Comparison of ENCODE assay signal across 7 mouse cellular contexts in the genomic region with DNA sequence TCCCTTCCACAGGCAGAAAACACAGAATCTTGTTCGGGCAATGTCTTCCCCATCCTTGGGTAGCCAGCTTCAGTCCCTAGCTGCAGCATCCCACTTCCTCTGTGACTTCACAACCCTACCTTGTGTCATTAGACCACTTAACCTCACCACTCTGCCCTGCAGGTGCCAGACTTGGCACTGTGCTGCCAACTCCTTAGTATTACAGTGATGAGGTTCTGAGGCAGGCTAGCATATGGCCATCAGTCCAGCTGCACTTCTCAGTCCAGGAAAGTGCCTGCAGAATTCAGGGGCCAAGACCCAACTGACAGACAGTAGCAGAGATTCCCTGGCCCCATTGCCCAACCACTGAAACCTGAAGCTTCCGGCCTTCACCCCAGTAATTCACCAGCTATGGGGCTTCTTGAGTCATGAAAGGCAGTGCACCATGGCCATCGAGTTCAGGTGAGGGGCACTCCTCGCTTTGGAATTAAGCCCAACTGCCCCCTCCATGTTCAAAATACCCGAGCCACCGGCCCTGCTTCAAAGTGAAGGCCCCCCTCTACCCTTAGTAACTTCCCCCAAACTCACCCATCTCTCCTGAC. TPM values are rescaled to one million over a fixed set of nuclear protein-coding genes. Genes with fewer than 3 reads are reported as not detected.
A peak's percentile ranks its signal among the peaks of the same experiment; 100 is the strongest.
DNase-seq lines count a peak whose midpoint lies in the region; ATAC-seq lines count a peak whose summit lies in the region.

No protein-coding gene starts in this region.

- ATAC-seq in neural tube, embryonic 15.5 days (ENCODE audit: low FRiP score), result peak; percentile 35; the same call in 1 of the 2 replicates

- H3K27ac ChIP-seq in forebrain, embryonic 10.5 days, result peak overlapping the region; percentile 86
- H3K27ac ChIP-seq in neural tube, embryonic 15.5 days (replicated peaks), result no peak overlapping the region

- peaks cover 36% of the 10 kb centered on the region for H3K36me3 ChIP-seq in forebrain, embryonic 10.5 days (replicated peaks)
- H3K36me3 ChIP-seq in neural tube, embryonic 15.5 days, result no peaks in the 10 kb centered on the region

- H3K4me2 ChIP-seq in neural tube, embryonic 15.5 days, result peak overlapping the region; percentile 95

- peak overlapping the region; percentile 65 for H3K4me3 ChIP-seq in forebrain, embryonic 10.5 days
- H3K4me3 ChIP-seq in neural tube, embryonic 15.5 days (replicated peaks), result peak overlapping the region; percentile 62

- peaks cover 24% of the 10 kb centered on the region for H3K4me1 ChIP-seq in forebrain, embryonic 10.5 days
- peaks cover 20% of the 10 kb centered on the region for H3K4me1 ChIP-seq in neural tube, embryonic 15.5 days

- DNase-seq in thymus, postnatal 14 days, result peak; percentile 23
- no peak for DNase-seq in thymus, adult 18-20 months
- no peak for DNase-seq in forebrain, embryonic 10.5 days (ENCODE audit: extremely low spot score, low spot score)
- peak; percentile 14 for DNase-seq in kidney, postnatal 14 days
- DNase-seq in layer of hippocampus, postnatal 14 days (ENCODE audit: low spot score in 2 of 2), result no peak
- DNase-seq in embryo, embryonic 9.5 days (ENCODE audit: extremely low spot score), result no peak

- peaks cover 10% of the 10 kb centered on the region; the same call in 1 of the 2 replicates for H3K27me3 ChIP-seq in forebrain, embryonic 10.5 days (ENCODE audit: poor library complexity, severe bottlenecking)
- H3K27me3 ChIP-seq in neural tube, embryonic 15.5 days (replicated peaks), result no peaks in the 10 kb centered on the region

- peaks cover 3% of the 10 kb centered on the region for H3K9me3 ChIP-seq in forebrain, embryonic 10.5 days
- no peaks in the 10 kb centered on the region for H3K9me3 ChIP-seq in neural tube, embryonic 15.5 days (replicated peaks)

- 16% methylated on average over 6 of the region's 6 CpGs for WGBS in forebrain, embryonic 10.5 days
- 14% methylated on average over 6 of the region's 6 CpGs for WGBS in neural tube, embryonic 15.5 days

- H3K9ac ChIP-seq in neural tube, embryonic 15.5 days (replicated peaks), result peak overlapping the region; percentile 59

RNA-seq across cellular contexts. Expression of a gene that starts 0.6 kb away (rescaled TPM):
- 17.6 and 18.3 TPM in 2 replicates for polyA plus RNA-seq in forebrain, embryonic 10.5 days (2016; fragmentation: Nextera tagmentation; extraction: Ambion mirVana)
- 12.1 and 14.8 TPM in 2 replicates for polyA plus RNA-seq in neural tube, embryonic 15.5 days (2015; fragmentation: Nextera tagmentation; extraction: Ambion mirVana)
- 1 to 10 TPM; 3.3 to 7.1 TPM for total RNA-seq in layer of hippocampus, postnatal 14 days (2021)

RNA-seq across cellular contexts. Expression of a gene that starts 8.9 kb away (rescaled TPM):
- polyA plus RNA-seq in forebrain, embryonic 10.5 days (2016; fragmentation: Nextera tagmentation; extraction: Ambion mirVana), result 124 and 126 TPM in 2 replicates
- 10.2 and 26.5 TPM in 2 replicates for polyA plus RNA-seq in neural tube, embryonic 15.5 days (2015; fragmentation: Nextera tagmentation; extraction: Ambion mirVana)
- total RNA-seq in layer of hippocampus, postnatal 14 days (2021), result 1 to 10 TPM; 4.5 to 5.6 TPM

Comparison
In these comparisons a context has a peak if more than half of its experiments do, and no peak if none do; other contexts are left out.
1. DNase-seq: peak in thymus, postnatal 14 days (single experiment) and kidney, postnatal 14 days (single experiment); none in thymus, adult 18-20 months (0 of 2), forebrain, embryonic 10.5 days (single experiment), layer of hippocampus, postnatal 14 days (0 of 2) and embryo, embryonic 9.5 days (single experiment).